Mouse (Mus musculus) heart, postnatal 14 days (tissue): Measurements from ENCODE around the gene H3f3a. TPM values are rescaled to one million over a fixed set of nuclear protein-coding genes. Genes with fewer than 3 reads are reported as not detected.

Experiments
- DNase-seq, 2 experiments: peaks; one replicate each; pipeline ENCODE4 v3.0.0; 2021 to 2022
- intact Hi-C: fragments of 180-260 bp; cut with DNase I; formaldehyde crosslinking; loops from one replicate; pipeline ENCODE4 v1.15.1; 2025
- total RNA-seq, 2 experiments: library from RNA; stranded (reverse); gene quantifications; 2 replicates each; pipeline ENCODE4 v1.2.3; 2021

The H3f3a gene
- total RNA-seq, 2 experiments from 2014 or later: 659 to 710 TPM

GRCm38 (mm10) chr1:180767541-180768333, 46.0 kb downstream of the H3f3a start:
- DNase-seq: no peak
- intact Hi-C loops: loop anchor here (1.0 kb wide), 1 partner anchor 42 kb away; no protein-coding TSS in a partner anchor

- intact Hi-C loops: no loop called here
- no peak for DNase-seq
Observed at GRCm38 (mm10) chr1:180766557-180766956, 47.2 kb downstream of the H3f3a start.

GRCm38 (mm10) chr1:180765393-180765792, 48.4 kb downstream of the H3f3a start:
- intact Hi-C loops: loop anchor here (2.0 kb wide), 1 partner anchor 331 kb away; no protein-coding TSS in a partner anchor
- no peak for DNase-seq

- peak; percentile 82 to 89 for DNase-seq
- intact Hi-C loops: loop anchor here (1.0 to 2.0 kb wide), 2 partner anchors 44 to 329 kb away; no protein-coding TSS in a partner anchor
Observed at GRCm38 (mm10) chr1:180763828-180764227, 49.9 kb downstream of the H3f3a start.

GRCm38 (mm10) chr1:180763307-180763706, 50.4 kb downstream of the H3f3a start:
- intact Hi-C loops: no loop called here
- DNase-seq: no peak

- no peak for DNase-seq
- intact Hi-C loops: no loop called here
Observed at GRCm38 (mm10) chr1:180762679-180763078, 51.1 kb downstream of the H3f3a start.

- intact Hi-C loops: no loop called here
- no peak for DNase-seq
Observed at GRCm38 (mm10) chr1:180762180-180762579, 51.6 kb downstream of the H3f3a start.

GRCm38 (mm10) chr1:180757956-180758520, 55.7 kb downstream of the H3f3a start:
- intact Hi-C loops: no loop called here

GRCm38 (mm10) chr1:180757252-180757955, 56.3 kb downstream of the H3f3a start:
- DNase-seq: no peak
- intact Hi-C loops: no loop called here

More at GRCm38 (mm10) chr1:180757956-180758520, 55.7 kb downstream of the H3f3a start:
- DNase-seq: no peak

GRCm38 (mm10) chr1:180756711-180757110, 57.0 kb downstream of the H3f3a start:
- DNase-seq: no peak
- intact Hi-C loops: no loop called here

GRCm38 (mm10) chr1:180754376-180754775, 59.4 kb downstream of the H3f3a start:
- intact Hi-C loops: no loop called here
- DNase-seq: no peak

GRCm38 (mm10) chr1:180752115-180752514, 61.6 kb downstream of the H3f3a start:
- intact Hi-C loops: no loop called here
- no peak for DNase-seq

Other genes with a start within 250 kb of the H3f3a start
- gene Parp1, start 245.0 kb downstream of the H3f3a start, total RNA-seq: 10 to 100 TPM; 57.4 to 63.8 TPM
- gene Lin9, start 172.8 kb downstream of the H3f3a start, total RNA-seq: 1 to 10 TPM; 3.8 to 4.1 TPM
- gene Mixl1, start 116.9 kb downstream of the H3f3a start, total RNA-seq: not detected
- gene Acbd3, start 87.9 kb downstream of the H3f3a start, total RNA-seq: 10 to 100 TPM; 24.5 to 25.3 TPM
- 10 to 100 TPM; 12.4 to 14.9 TPM for gene Sde2, start 37.2 kb upstream of the H3f3a start, total RNA-seq
- under 1 TPM in 1 of 2 experiments, not detected in 1; 0.07 TPM for gene Lefty2, start 79.2 kb upstream of the H3f3a start, total RNA-seq
- gene Pycr2, start 90.3 kb upstream of the H3f3a start, total RNA-seq: 10 to 100 TPM; 14.8 to 15.1 TPM
- gene Lefty1, start 121.1 kb upstream of the H3f3a start, total RNA-seq: under 1 TPM; 0.66 to 0.81 TPM
- 10 to 100 TPM; 14.9 to 15.3 TPM for gene Tmem63a, start 128.4 kb upstream of the H3f3a start, total RNA-seq
- 10 to 100 TPM; 20.7 to 25.9 TPM for gene Ephx1, start 207.0 kb upstream of the H3f3a start, total RNA-seq
- gene 9130409I23Rik, start 237.3 kb upstream of the H3f3a start, total RNA-seq: not detected